Mouse (Mus musculus) midbrain, embryonic 15.5 days (tissue): ENCODE measurements around the gene Dchs1. TPM values are rescaled to one million over a fixed set of nuclear protein-coding genes. Genes with fewer than 3 reads are reported as not detected.

Experiments
- ATAC-seq: fragments of 200-750 bp; cut with Nextera tagmentation; replicated peaks from 2 replicates; pipeline ENCODE4 v1.8.0; 2017; ENCODE audit warnings: moderate TSS enrichment
- H3K27ac ChIP-seq: fragments of 300-500 bp; sonication (generic); 2 replicates; pipeline ENCODE4 v1.5.1; 2015; ENCODE audit warnings: mild to moderate bottlenecking, inconsistent platforms
- H3K27me3 ChIP-seq: fragments of 300-500 bp; sonication (generic); replicated peaks from 2 replicates; pipeline ENCODE4 v1.6.1; 2015; ENCODE audit warnings: inconsistent platforms
- H3K36me3 ChIP-seq: fragments of 300-500 bp; sonication (generic); replicated peaks from 2 replicates; pipeline ENCODE4 v1.6.1; 2015; ENCODE audit warnings: inconsistent platforms
- H3K4me1 ChIP-seq: fragments of 300-500 bp; sonication (generic); 2 replicates; pipeline ENCODE4 v1.6.1; 2015; ENCODE audit warnings: inconsistent platforms
- H3K4me2 ChIP-seq: fragments of 300-500 bp; sonication (generic); 2 replicates; pipeline ENCODE4 v1.6.1; 2015; ENCODE audit warnings: inconsistent platforms, mild to moderate bottlenecking, moderate library complexity
- H3K4me3 ChIP-seq: fragments of 300-500 bp; sonication (generic); 2 replicates; pipeline ENCODE4 v1.5.1; 2015; ENCODE audit warnings: mild to moderate bottlenecking, inconsistent platforms
- H3K9ac ChIP-seq: fragments of 300-500 bp; sonication (generic); 2 replicates; pipeline ENCODE4 v1.6.1; 2015; ENCODE audit warnings: mild to moderate bottlenecking, inconsistent platforms
- H3K9me3 ChIP-seq: fragments of 300-500 bp; sonication (generic); 2 replicates; pipeline ENCODE4 v1.6.1; 2016; ENCODE audit warnings: inconsistent platforms
- WGBS: fragments of 180-500 bp; shearing (Covaris S2); methylation state at CpG from one replicate; pipeline ENCODE4 v1.1.7; 2015; ENCODE audit warnings: mixed read lengths; 5-methylcytosine and 5-hydroxymethylcytosine counted together
- polyA plus RNA-seq: library from polyadenylated mRNA; unstranded; fragments of >200 nt; fragmentation: Nextera tagmentation; extraction: Ambion mirVana; gene quantifications from 2 replicates; pipeline ENCODE4 v1.2.1, GENCODE M21; 2015

Gene Dchs1
- polyA plus RNA-seq, 1 experiment from 2014 or later: 17.9 TPM

- H3K4me1 ChIP-seq: peaks cover 13% of the 10 kb centered on the region
- no peak overlapping the region for H3K27ac ChIP-seq
- H3K4me2 ChIP-seq: no peak overlapping the region
- H3K9me3 ChIP-seq: no peaks in the 10 kb centered on the region
- no peak overlapping the region for H3K4me3 ChIP-seq
- H3K36me3 ChIP-seq: peaks cover 3% of the 10 kb centered on the region; the same call in 1 of the 2 replicates
- ATAC-seq: no peak
- no peak overlapping the region for H3K9ac ChIP-seq
- 81% methylated on average over 5 of the region's 5 CpGs for WGBS
- no peaks in the 10 kb centered on the region for H3K27me3 ChIP-seq
Observed at GRCm38 (mm10) chr7:105806125-105806524, 18.7 kb upstream of the Dchs1 start.

- H3K27ac ChIP-seq: no peak overlapping the region
- H3K4me3 ChIP-seq: no peak overlapping the region
- no peak overlapping the region for H3K4me2 ChIP-seq
- H3K27me3 ChIP-seq: no peaks in the 10 kb centered on the region
- no peak overlapping the region for H3K9ac ChIP-seq
- ATAC-seq: no peak
- H3K9me3 ChIP-seq: no peaks in the 10 kb centered on the region
- no peaks in the 10 kb centered on the region for H3K4me1 ChIP-seq
- H3K36me3 ChIP-seq: 0 out of 2 replicates have a peak, but pooled peaks cover 3% of the 10 kb centered on the region
Observed at GRCm38 (mm10) chr7:105803428-105803827, 16.0 kb upstream of the Dchs1 start.

GRCm38 (mm10) chr7:105802771-105803170 lies 15.3 kb upstream of the Dchs1 start:
- H3K36me3 ChIP-seq: 0 out of 2 replicates have a peak, but pooled peaks cover 3% of the 10 kb centered on the region
- no peak overlapping the region for H3K9ac ChIP-seq
- no peaks in the 10 kb centered on the region for H3K9me3 ChIP-seq
- no peak overlapping the region for H3K4me2 ChIP-seq
- WGBS: 58% methylated on average over 1 of the region's 1 CpGs
- ATAC-seq: no peak
- no peaks in the 10 kb centered on the region for H3K4me1 ChIP-seq
- H3K4me3 ChIP-seq: no peak overlapping the region
- H3K27ac ChIP-seq: no peak overlapping the region
- H3K27me3 ChIP-seq: no peaks in the 10 kb centered on the region

GRCm38 (mm10) chr7:105802312-105802711 lies 14.9 kb upstream of the Dchs1 start:
- ATAC-seq: no peak
- no peak overlapping the region for H3K27ac ChIP-seq
- no peaks in the 10 kb centered on the region for H3K27me3 ChIP-seq
- H3K9ac ChIP-seq: no peak overlapping the region
- no peak overlapping the region for H3K4me3 ChIP-seq
- H3K36me3 ChIP-seq: 0 out of 2 replicates have a peak, but pooled peaks cover 3% of the 10 kb centered on the region
- 49% methylated on average over 2 of the region's 2 CpGs for WGBS
- no peaks in the 10 kb centered on the region for H3K9me3 ChIP-seq
- no peak overlapping the region for H3K4me2 ChIP-seq
- no peaks in the 10 kb centered on the region for H3K4me1 ChIP-seq

GRCm38 (mm10) chr7:105796972-105797371 lies 9.5 kb upstream of the Dchs1 start:
- H3K36me3 ChIP-seq: no peaks in the 10 kb centered on the region
- no peaks in the 10 kb centered on the region for H3K9me3 ChIP-seq
- 91% methylated on average over 3 of the region's 3 CpGs for WGBS
- H3K27me3 ChIP-seq: no peaks in the 10 kb centered on the region
- no peaks in the 10 kb centered on the region for H3K4me1 ChIP-seq
- no peak overlapping the region for H3K4me3 ChIP-seq
- ATAC-seq: no peak
- H3K4me2 ChIP-seq: no peak overlapping the region
- H3K27ac ChIP-seq: no peak overlapping the region
- no peak overlapping the region for H3K9ac ChIP-seq

- no peak overlapping the region for H3K4me2 ChIP-seq
- no peaks in the 10 kb centered on the region for H3K4me1 ChIP-seq
- ATAC-seq: 0 out of 2 replicates have a peak, but pooled peaks have one; percentile 20
- 8% methylated on average over 7 of the region's 7 CpGs for WGBS
- no peaks in the 10 kb centered on the region for H3K27me3 ChIP-seq
- no peaks in the 10 kb centered on the region for H3K36me3 ChIP-seq
- H3K9ac ChIP-seq: no peak overlapping the region
- H3K4me3 ChIP-seq: no peak overlapping the region
- no peaks in the 10 kb centered on the region for H3K9me3 ChIP-seq
- H3K27ac ChIP-seq: no peak overlapping the region
Observed at GRCm38 (mm10) chr7:105795759-105796366, 8.4 kb upstream of the Dchs1 start.

GRCm38 (mm10) chr7:105793701-105794100 lies 6.2 kb upstream of the Dchs1 start:
- no peak overlapping the region for H3K9ac ChIP-seq
- H3K27ac ChIP-seq: no peak overlapping the region
- no peaks in the 10 kb centered on the region for H3K27me3 ChIP-seq
- 75% methylated on average over 7 of the region's 7 CpGs for WGBS
- ATAC-seq: no peak
- no peaks in the 10 kb centered on the region for H3K36me3 ChIP-seq
- H3K9me3 ChIP-seq: no peaks in the 10 kb centered on the region
- H3K4me2 ChIP-seq: no peak overlapping the region
- no peak overlapping the region for H3K4me3 ChIP-seq
- H3K4me1 ChIP-seq: peaks cover 4% of the 10 kb centered on the region; the same call in 1 of the 2 replicates

GRCm38 (mm10) chr7:105791147-105791546 lies 3.7 kb upstream of the Dchs1 start:
- H3K4me2 ChIP-seq: no peak overlapping the region
- H3K27me3 ChIP-seq: no peaks in the 10 kb centered on the region
- H3K4me3 ChIP-seq: no peak overlapping the region
- no peak overlapping the region for H3K27ac ChIP-seq
- no peak for ATAC-seq
- H3K4me1 ChIP-seq: peaks cover 14% of the 10 kb centered on the region
- no peaks in the 10 kb centered on the region for H3K36me3 ChIP-seq
- no peak overlapping the region for H3K9ac ChIP-seq
- no peaks in the 10 kb centered on the region for H3K9me3 ChIP-seq
- WGBS: 90% methylated on average over 1 of the region's 1 CpGs

GRCm38 (mm10) chr7:105786506-105787284 lies 759 bp downstream of the Dchs1 start:
- Histone ChIP-seq H3K36me3 (peaks cover 12% of the 10 kb centered on the region; the same call in 1 of the 2 replicates), H3K4me3 (peak overlapping the region; percentile 86), H3K27me3 (no peaks in the 10 kb centered on the region), H3K27ac (peak overlapping the region; percentile 98), H3K9me3 (no peaks in the 10 kb centered on the region), H3K9ac (peak overlapping the region; percentile 99), H3K4me2 (peak overlapping the region; percentile 68), H3K4me1 (peaks cover 54% of the 10 kb centered on the region)
- 4% methylated on average over 20 of the region's 20 CpGs for WGBS
- ATAC-seq: peak; percentile 79

- Histone ChIP-seq H3K4me1 (peaks cover 54% of the 10 kb centered on the region), H3K9me3 (no peaks in the 10 kb centered on the region), H3K27ac (no peak overlapping the region), H3K27me3 (no peaks in the 10 kb centered on the region), H3K4me2 (peak overlapping the region; percentile 68), H3K4me3 (peak overlapping the region; percentile 86), H3K9ac (0 out of 2 replicates have a peak overlapping the region, but pooled peaks have one; percentile 3), H3K36me3 (peaks cover 29% of the 10 kb centered on the region; the same call in 1 of the 2 replicates)
- 14% methylated on average over 4 of the region's 4 CpGs for WGBS
- no peak for ATAC-seq
Observed at GRCm38 (mm10) chr7:105784556-105784955, 2.9 kb downstream of the Dchs1 start.

- peak overlapping the region; percentile 86; the same call in 1 of the 2 replicates for H3K4me3 ChIP-seq
- peaks cover 29% of the 10 kb centered on the region; the same call in 1 of the 2 replicates for H3K36me3 ChIP-seq
- no peaks in the 10 kb centered on the region for H3K27me3 ChIP-seq
- H3K9me3 ChIP-seq: no peaks in the 10 kb centered on the region
- 0 out of 2 replicates have a peak overlapping the region, but pooled peaks have one; percentile 3 for H3K9ac ChIP-seq
- peaks cover 58% of the 10 kb centered on the region for H3K4me1 ChIP-seq
- peak overlapping the region; percentile 68 for H3K4me2 ChIP-seq
- ATAC-seq: no peak
- H3K27ac ChIP-seq: 0 out of 2 replicates have a peak overlapping the region, but pooled peaks have one; percentile 23
- 46% methylated on average over 4 of the region's 4 CpGs for whole genome bisulfite sequencing
Observed at GRCm38 (mm10) chr7:105783861-105784260, 3.6 kb downstream of the Dchs1 start.

GRCm38 (mm10) chr7:105778553-105779265 lies 8.7 kb downstream of the Dchs1 start:
- ATAC-seq: peak; percentile 51
- H3K36me3 ChIP-seq: peaks cover 29% of the 10 kb centered on the region; the same call in 1 of the 2 replicates
- H3K4me1 ChIP-seq: peaks cover 70% of the 10 kb centered on the region
- no peaks in the 10 kb centered on the region for H3K27me3 ChIP-seq
- 35% methylated on average over 4 of the region's 4 CpGs for WGBS
- no peak overlapping the region; the same call in 1 of the 2 replicates for H3K9ac ChIP-seq
- H3K4me3 ChIP-seq: no peak overlapping the region
- peak overlapping the region; percentile 9; the same call in 1 of the 2 replicates for H3K4me2 ChIP-seq
- H3K9me3 ChIP-seq: no peaks in the 10 kb centered on the region
- peak overlapping the region; percentile 59 for H3K27ac ChIP-seq
